Mouse (Mus musculus): Measurements from ENCODE around the gene Krba1. TPM values are rescaled to one million over a fixed set of nuclear protein-coding genes. Genes with fewer than 3 reads are reported as not detected.
A peak's percentile ranks its signal among the peaks of the same experiment; 100 is the strongest.

Krba1 gene
- polyA plus RNA-seq (2015; fragmentation: Nextera tagmentation; extraction: Ambion mirVana), result 31.5 and 33.3 TPM in 2 replicates

GRCm38 (mm10) chr6:48395105-48396007 lies at the start of gene Krba1:
Gene Krba1, plus strand, starts transcription at chr6:48395586.
- no peaks in the 10 kb centered on the region for H3K27me3 ChIP-seq (replicated peaks)
- no peaks in the 10 kb centered on the region for H3K9me3 ChIP-seq
- H3K9ac ChIP-seq, result peak within 1 kb of the TSS; percentile 94
- peak within 1 kb of the TSS; percentile 89 for H3K27ac ChIP-seq
- WGBS, result under 1% methylated on average over 65 of the region's 65 CpGs
- H3K36me3 ChIP-seq (replicated peaks), result no peaks in the 10 kb centered on the region
- ATAC-seq (replicated peaks), result peak; percentile 99
- H3K4me1 ChIP-seq, result peaks cover 31% of the 10 kb centered on the region
- H3K4me3 ChIP-seq, result peak within 1 kb of the TSS; percentile 76
- peak within 1 kb of the TSS; percentile 71 for H3K4me2 ChIP-seq

GRCm38 (mm10) chr6:48358897-48359296 lies 36.5 kb upstream of the Krba1 start:
- WGBS, result 67% methylated on average over 3 of the region's 3 CpGs

GRCm38 (mm10) chr6:48366322-48366996 lies 28.9 kb upstream of the Krba1 start:
- H3K4me1 ChIP-seq, result no peaks in the 10 kb centered on the region
- H3K9ac ChIP-seq, result no peak overlapping the region
- no peaks in the 10 kb centered on the region for H3K9me3 ChIP-seq
- H3K4me2 ChIP-seq, result no peak overlapping the region
- 44% methylated on average over 11 of the region's 11 CpGs for WGBS
- no peaks in the 10 kb centered on the region for H3K36me3 ChIP-seq (replicated peaks)
- no peak overlapping the region for H3K27ac ChIP-seq
- no peak for ATAC-seq (replicated peaks)
- H3K4me3 ChIP-seq, result no peak overlapping the region
- no peaks in the 10 kb centered on the region for H3K27me3 ChIP-seq (replicated peaks)

More at GRCm38 (mm10) chr6:48358897-48359296, 36.5 kb upstream of the Krba1 start:
- Histone ChIP-seq H3K9ac (no peak overlapping the region), H3K27me3 (replicated peaks) (no peaks in the 10 kb centered on the region), H3K4me3 (no peak overlapping the region), H3K4me1 (no peaks in the 10 kb centered on the region), H3K9me3 (no peaks in the 10 kb centered on the region), H3K4me2 (no peak overlapping the region), H3K27ac (no peak overlapping the region), H3K36me3 (replicated peaks) (no peaks in the 10 kb centered on the region)
- ATAC-seq (replicated peaks), result no peak

GRCm38 (mm10) chr6:48388221-48388620 lies 7.2 kb upstream of the Krba1 start:
- WGBS, result 83% methylated on average over 3 of the region's 3 CpGs
- H3K9ac ChIP-seq, result no peak overlapping the region
- H3K4me1 ChIP-seq, result no peaks in the 10 kb centered on the region
- no peak overlapping the region for H3K4me3 ChIP-seq
- H3K9me3 ChIP-seq, result no peaks in the 10 kb centered on the region
- no peaks in the 10 kb centered on the region for H3K27me3 ChIP-seq (replicated peaks)
- H3K36me3 ChIP-seq (replicated peaks), result no peaks in the 10 kb centered on the region
- no peak overlapping the region for H3K27ac ChIP-seq
- no peak for ATAC-seq (replicated peaks)
- H3K4me2 ChIP-seq, result no peak overlapping the region

- no peak overlapping the region for H3K27ac ChIP-seq
- no peak for ATAC-seq (replicated peaks)
- H3K36me3 ChIP-seq (replicated peaks), result no peaks in the 10 kb centered on the region
- H3K4me2 ChIP-seq, result no peak overlapping the region
- no peaks in the 10 kb centered on the region for H3K27me3 ChIP-seq (replicated peaks)
- H3K9ac ChIP-seq, result no peak overlapping the region
- no peak overlapping the region for H3K4me3 ChIP-seq
- no peaks in the 10 kb centered on the region for H3K9me3 ChIP-seq
- H3K4me1 ChIP-seq, result peaks cover 31% of the 10 kb centered on the region
Measured at GRCm38 (mm10) chr6:48393811-48394210, 1.6 kb upstream of the Krba1 start.

GRCm38 (mm10) chr6:48396008-48396595 lies 716 bp downstream of the Krba1 start:
- WGBS, result 31% methylated on average over 15 of the region's 15 CpGs
- no peaks in the 10 kb centered on the region for H3K9me3 ChIP-seq

GRCm38 (mm10) chr6:48396686-48397085 lies 1.3 kb downstream of the Krba1 start:
- peaks cover 31% of the 10 kb centered on the region for H3K4me1 ChIP-seq
- no peak for ATAC-seq (replicated peaks)
- no peaks in the 10 kb centered on the region for H3K9me3 ChIP-seq
- no peaks in the 10 kb centered on the region for H3K27me3 ChIP-seq (replicated peaks)
- 100% methylated on average over 1 of the region's 1 CpGs for WGBS
- no peak overlapping the region for H3K27ac ChIP-seq
- H3K9ac ChIP-seq, result peak overlapping the region; percentile 94
- no peaks in the 10 kb centered on the region for H3K36me3 ChIP-seq (replicated peaks)
- H3K4me3 ChIP-seq, result peak overlapping the region; percentile 76
- peak overlapping the region; percentile 71 for H3K4me2 ChIP-seq

More at GRCm38 (mm10) chr6:48396008-48396595, 716 bp downstream of the Krba1 start:
- no peaks in the 10 kb centered on the region for H3K36me3 ChIP-seq (replicated peaks)
- H3K27me3 ChIP-seq (replicated peaks), result no peaks in the 10 kb centered on the region
- peak overlapping the region; percentile 89 for H3K27ac ChIP-seq
- H3K9ac ChIP-seq, result peak overlapping the region; percentile 94
- H3K4me1 ChIP-seq, result peaks cover 31% of the 10 kb centered on the region
- no peak for ATAC-seq (replicated peaks)
- peak overlapping the region; percentile 76 for H3K4me3 ChIP-seq
- peak overlapping the region; percentile 71 for H3K4me2 ChIP-seq

- Histone ChIP-seq H3K4me1 (peaks cover 31% of the 10 kb centered on the region), H3K4me3 (no peak overlapping the region), H3K27me3 (replicated peaks) (no peaks in the 10 kb centered on the region), H3K36me3 (replicated peaks) (no peaks in the 10 kb centered on the region), H3K27ac (no peak overlapping the region), H3K9ac (peak overlapping the region; percentile 9; the same call in 1 of the 2 replicates), H3K9me3 (no peaks in the 10 kb centered on the region), H3K4me2 (peak overlapping the region; percentile 71; the same call in 1 of the 2 replicates)
- no peak for ATAC-seq (replicated peaks)
- 58% methylated on average over 4 of the region's 4 CpGs for WGBS
Measured at GRCm38 (mm10) chr6:48397336-48397735, 1.9 kb downstream of the Krba1 start.

GRCm38 (mm10) chr6:48399906-48400305 lies 4.5 kb downstream of the Krba1 start:
- Histone ChIP-seq H3K9ac (no peak overlapping the region), H3K4me3 (no peak overlapping the region), H3K9me3 (no peaks in the 10 kb centered on the region), H3K36me3 (replicated peaks) (peaks cover 4% of the 10 kb centered on the region), H3K4me1 (peaks cover 27% of the 10 kb centered on the region), H3K4me2 (no peak overlapping the region), H3K27me3 (replicated peaks) (no peaks in the 10 kb centered on the region), H3K27ac (no peak overlapping the region)
- no peak for ATAC-seq (replicated peaks)
- WGBS, result 95% methylated on average over 5 of the region's 5 CpGs

GRCm38 (mm10) chr6:48404071-48404470 lies 8.7 kb downstream of the Krba1 start:
- Histone ChIP-seq H3K4me3 (no peak overlapping the region), H3K4me2 (no peak overlapping the region), H3K27me3 (replicated peaks) (no peaks in the 10 kb centered on the region), H3K27ac (no peak overlapping the region), H3K9me3 (no peaks in the 10 kb centered on the region), H3K36me3 (replicated peaks) (peaks cover 33% of the 10 kb centered on the region), H3K4me1 (no peaks in the 10 kb centered on the region), H3K9ac (no peak overlapping the region)
- WGBS, result 93% methylated on average over 5 of the region's 5 CpGs
- no peak for ATAC-seq (replicated peaks)

GRCm38 (mm10) chr6:48409726-48410343 lies 14.4 kb downstream of the Krba1 start:
- 94% methylated on average over 4 of the region's 4 CpGs for WGBS
- H3K4me3 ChIP-seq, result no peak overlapping the region

GRCm38 (mm10) chr6:48410551-48410950 lies 15.2 kb downstream of the Krba1 start:
- Histone ChIP-seq H3K4me1 (no peaks in the 10 kb centered on the region), H3K36me3 (replicated peaks) (peaks cover 78% of the 10 kb centered on the region), H3K9me3 (no peaks in the 10 kb centered on the region), H3K27ac (no peak overlapping the region), H3K27me3 (replicated peaks) (no peaks in the 10 kb centered on the region), H3K9ac (no peak overlapping the region), H3K4me2 (no peak overlapping the region), H3K4me3 (no peak overlapping the region)
- 80% methylated on average over 3 of the region's 3 CpGs for WGBS
- no peak for ATAC-seq (replicated peaks)

More at GRCm38 (mm10) chr6:48409726-48410343, 14.4 kb downstream of the Krba1 start:
- no peak for ATAC-seq (replicated peaks)
- Histone ChIP-seq H3K27ac (no peak overlapping the region), H3K36me3 (replicated peaks) (peaks cover 76% of the 10 kb centered on the region), H3K4me1 (no peaks in the 10 kb centered on the region), H3K4me2 (no peak overlapping the region), H3K9me3 (no peaks in the 10 kb centered on the region), H3K27me3 (replicated peaks) (no peaks in the 10 kb centered on the region), H3K9ac (no peak overlapping the region)

Data from midbrain, embryonic 15.5 days (tissue).